Mouse (Mus musculus) lung, postnatal 0 days (tissue): ENCODE results near the gene Zbtb9.

Experiments used
- CTCF ChIP-seq: IDR thresholded peaks from 2 replicates; pipeline ENCODE4 v1.5.1; 2016; ENCODE audit warnings: antibody characterized with exemption, mild to moderate bottlenecking
- EP300 ChIP-seq: IDR thresholded peaks from 2 replicates; pipeline ENCODE4 v1.6.1; 2016; ENCODE audit warnings: antibody characterized with exemption, mild to moderate bottlenecking, control low read depth

DNA sequence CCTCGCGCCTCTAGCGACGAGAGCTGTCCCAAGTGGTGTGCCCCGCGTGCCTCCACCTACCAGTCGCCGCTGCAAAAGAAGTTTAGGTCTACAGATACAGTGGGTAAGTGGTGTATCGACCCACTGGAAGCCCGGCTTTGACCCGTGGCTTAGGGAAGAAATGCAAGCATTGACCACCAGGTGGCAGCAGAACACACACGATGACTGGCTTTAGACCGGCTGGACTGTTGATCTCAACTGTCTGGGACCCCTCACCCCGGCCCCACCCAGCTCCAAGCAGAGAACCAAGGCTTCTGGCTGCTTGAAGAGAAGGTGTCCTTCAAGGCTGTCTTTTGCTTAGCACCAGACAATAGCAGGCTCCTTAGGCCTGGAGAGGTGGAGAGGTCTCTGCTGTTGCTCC lies 59.9 kb downstream of the Zbtb9 start:
- TF ChIP-seq CTCF (peak; percentile 95), EP300 (no peak)
